Mouse (Mus musculus) heart, embryonic 11.5 days (tissue): ENCODE results near the gene Wtap. TPM values are rescaled to one million over a fixed set of nuclear protein-coding genes. Genes with fewer than 3 reads are reported as not detected.
"Not testable (repeated sequence)": the region's sequence is repeated elsewhere in the genome, so short reads cannot be mapped to it uniquely, and the experiment has no call there.

Experiments used
- ATAC-seq: fragments of 200-750 bp; cut with Nextera tagmentation; replicated peaks from 2 replicates; pipeline ENCODE4 v1.8.0; 2017; ENCODE audit warnings: moderate library complexity; ENCODE audit not compliant: insufficient number of reproducible peaks, low FRiP score, low TSS enrichment
- H3K27ac ChIP-seq: fragments of 300-500 bp; sonication (generic); 2 replicates; pipeline ENCODE4 v1.5.1; 2014; ENCODE audit warnings: mild to moderate bottlenecking, low read depth, low read length
- H3K27me3 ChIP-seq: fragments of 300-500 bp; sonication (generic); 2 replicates; pipeline ENCODE4 v1.6.1; 2014; ENCODE audit warnings: mild to moderate bottlenecking, low read length, mixed read lengths; ENCODE audit not compliant: control insufficient read depth, insufficient read depth
- H3K36me3 ChIP-seq: fragments of 300-500 bp; sonication (generic); 2 replicates; pipeline ENCODE4 v1.6.1; 2014; ENCODE audit warnings: mild to moderate bottlenecking, low read length, moderate library complexity, mixed read lengths; ENCODE audit not compliant: control insufficient read depth, insufficient read depth
- H3K4me1 ChIP-seq: fragments of 300-500 bp; sonication (generic); 2 replicates; pipeline ENCODE4 v1.6.1; 2014; ENCODE audit warnings: low read length; ENCODE audit not compliant: control insufficient read depth, insufficient read depth
- H3K4me2 ChIP-seq: fragments of 300-500 bp; sonication (generic); 2 replicates; pipeline ENCODE4 v1.6.1; 2014; ENCODE audit warnings: mild to moderate bottlenecking, moderate library complexity
- H3K4me3 ChIP-seq: fragments of 300-500 bp; sonication (generic); 2 replicates; pipeline ENCODE4 v1.5.1; 2014; ENCODE audit warnings: low read depth, low read length
- H3K9ac ChIP-seq: fragments of 300-500 bp; sonication (generic); 2 replicates; pipeline ENCODE4 v1.6.1; 2014; ENCODE audit warnings: mild to moderate bottlenecking, low read depth, low read length, moderate library complexity
- H3K9me3 ChIP-seq: fragments of 300-500 bp; sonication (generic); replicated peaks from 2 replicates; pipeline ENCODE4 v1.6.1; 2016; ENCODE audit warnings: low read length; ENCODE audit not compliant: control insufficient read depth
- WGBS: fragments of 180-500 bp; shearing (Covaris S2); extraction: QIAGEN DNeasy Blood & Tissue Kit; methylation state at CpG from one replicate; pipeline ENCODE4 v1.1.7; 2014; ENCODE audit not compliant: insufficient replicate concordance; 5-methylcytosine and 5-hydroxymethylcytosine counted together
- polyA plus RNA-seq: library from polyadenylated mRNA; unstranded; fragments of >200 nt; fragmentation: Nextera tagmentation; extraction: Ambion mirVana; gene quantifications from 2 replicates; pipeline ENCODE4 v1.2.1, GENCODE M21; 2014

Wtap gene
- polyA plus RNA-seq, 1 experiment from 2014 or later = 88.8 TPM

DNA sequence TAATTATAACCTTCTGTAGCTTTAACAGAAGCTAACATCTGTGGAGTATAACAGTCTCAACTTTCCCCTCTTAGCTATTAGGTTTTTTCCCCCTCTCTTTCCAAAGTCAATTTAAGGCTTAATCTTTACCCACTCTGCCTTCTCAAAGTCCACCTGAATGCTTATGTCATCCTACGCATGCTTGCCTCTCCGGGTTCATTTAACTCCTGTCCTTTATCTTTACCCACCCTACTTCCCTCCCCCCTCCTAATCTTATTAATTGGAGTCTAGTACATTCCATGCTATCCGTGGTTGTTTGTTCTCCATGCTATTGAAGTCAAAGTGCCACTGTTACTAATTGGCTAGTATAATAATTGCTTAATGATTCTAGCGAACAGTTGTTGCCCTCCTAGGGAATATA lies 58.2 kb downstream of the Wtap start:
- Histone ChIP-seq H3K4me3 (no peak overlapping the region), H3K36me3 (no peaks in the 10 kb centered on the region), H3K27ac (no peak overlapping the region), H3K9me3 (no peaks in the 10 kb centered on the region), H3K4me1 (peaks cover 3% of the 10 kb centered on the region), H3K4me2 (no peak overlapping the region), H3K27me3 (no peaks in the 10 kb centered on the region), H3K9ac (no peak overlapping the region)
- 64% methylated on average over 4 of the region's 4 CpGs for WGBS
- no peak for ATAC-seq

- H3K36me3 ChIP-seq, H3K27ac ChIP-seq, H3K27me3 ChIP-seq, H3K4me2 ChIP-seq, H3K9me3 ChIP-seq, ATAC-seq, H3K9ac ChIP-seq, H3K4me1 ChIP-seq, H3K4me3 ChIP-seq: not testable (repeated sequence)
- 89% methylated on average over 5 of the region's 5 CpGs for WGBS
Measured at GRCm38 (mm10) chr17:12931576-12931975, 62.4 kb downstream of the Wtap start.

DNA sequence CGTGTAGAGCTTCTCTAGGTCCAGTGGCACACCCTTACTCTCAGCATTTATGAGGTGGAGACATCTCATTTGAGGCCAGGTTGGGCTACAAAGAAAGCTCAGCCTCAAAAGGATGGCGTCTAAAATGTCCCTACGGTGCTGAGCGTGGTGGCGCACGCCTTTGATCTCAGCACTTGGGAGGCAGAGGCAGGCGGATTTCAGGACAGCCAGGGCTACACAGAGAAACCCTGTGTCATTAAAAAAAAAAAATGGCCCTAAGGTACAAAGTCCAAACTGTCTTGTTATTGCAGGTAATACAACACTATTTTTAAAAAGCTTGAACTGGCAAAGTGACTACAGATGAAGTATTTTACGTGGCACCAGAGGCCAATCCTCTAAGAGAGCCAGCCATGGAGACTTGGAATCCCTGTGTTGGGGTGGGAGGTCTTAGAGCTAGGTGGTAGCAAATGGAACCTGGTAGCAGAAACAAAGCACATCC lies 68.2 kb downstream of the Wtap start:
- Histone ChIP-seq H3K9ac (no peak overlapping the region), H3K4me2 (no peak overlapping the region), H3K27ac (no peak overlapping the region), H3K4me3 (no peak overlapping the region), H3K9me3 (no peaks in the 10 kb centered on the region), H3K36me3 (peaks cover 39% of the 10 kb centered on the region), H3K4me1 (no peaks in the 10 kb centered on the region), H3K27me3 (no peaks in the 10 kb centered on the region)
- no peak for ATAC-seq
- WGBS = 86% methylated on average over 8 of the region's 8 CpGs

- Histone ChIP-seq H3K4me1 (no peaks in the 10 kb centered on the region), H3K27ac (no peak overlapping the region), H3K36me3 (peaks cover 46% of the 10 kb centered on the region), H3K4me3 (no peak overlapping the region), H3K27me3 (no peaks in the 10 kb centered on the region), H3K9me3 (no peaks in the 10 kb centered on the region), H3K9ac (no peak overlapping the region), H3K4me2 (no peak overlapping the region)
- ATAC-seq = no peak
- WGBS = 89% methylated on average over 3 of the region's 3 CpGs
Measured at GRCm38 (mm10) chr17:12925001-12925400, 69.0 kb downstream of the Wtap start.

DNA sequence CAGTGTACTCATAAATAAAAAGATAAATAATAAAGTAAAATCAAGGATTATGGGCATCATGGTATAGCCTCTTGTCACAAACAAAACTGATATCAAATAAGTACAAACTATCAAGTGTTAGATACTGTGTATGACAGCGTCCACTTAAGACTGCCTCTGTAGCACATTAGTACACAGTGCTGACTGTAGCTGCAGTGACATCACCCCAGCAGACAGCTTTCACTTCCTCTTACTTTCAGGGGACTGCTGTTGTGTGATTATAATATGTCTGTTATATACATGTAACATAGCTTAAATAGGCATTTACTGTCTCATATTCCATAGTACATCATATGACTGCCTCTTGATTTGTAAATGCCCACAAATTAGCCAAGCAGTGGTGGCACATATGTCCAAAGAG lies 72.9 kb downstream of the Wtap start:
- no peak overlapping the region for H3K4me3 ChIP-seq
- H3K9ac ChIP-seq = no peak overlapping the region
- no peaks in the 10 kb centered on the region for H3K27me3 ChIP-seq
- H3K27ac ChIP-seq = no peak overlapping the region
- H3K9me3 ChIP-seq = no peaks in the 10 kb centered on the region
- H3K4me1 ChIP-seq = no peaks in the 10 kb centered on the region
- peaks cover 54% of the 10 kb centered on the region for H3K36me3 ChIP-seq
- no peak for ATAC-seq
- H3K4me2 ChIP-seq = no peak overlapping the region
- 89% methylated on average over 1 of the region's 1 CpGs for WGBS

Other genes starting within 250 kb of the Wtap start
- gene Igf2r, start 224.5 kb downstream of the Wtap start, polyA plus RNA-seq = 199 and 238 TPM in 2 replicates
- 0.17 and 0.54 TPM in 2 replicates for gene Mas1, start 126.0 kb downstream of the Wtap start, polyA plus RNA-seq
- gene Mrgprh, start 118.1 kb downstream of the Wtap start, polyA plus RNA-seq = 0.10 and 0.25 TPM in 2 replicates
- 1.2 and 1.7 TPM in 2 replicates for gene Pnldc1, start 83.9 kb downstream of the Wtap start, polyA plus RNA-seq
- 440 and 445 TPM in 2 replicates for gene Tcp1, start 78.5 kb downstream of the Wtap start, polyA plus RNA-seq
- gene Mrpl18, start 77.8 kb downstream of the Wtap start, polyA plus RNA-seq = 196 and 205 TPM in 2 replicates
- 0.13 and 0.70 TPM in 2 replicates for gene Acat3, start 53.6 kb downstream of the Wtap start, polyA plus RNA-seq
- 38.3 and 56.5 TPM in 2 replicates for gene Acat2, start 33.4 kb downstream of the Wtap start, polyA plus RNA-seq
- 308 and 326 TPM in 2 replicates for gene Sod2, start 12.7 kb upstream of the Wtap start, polyA plus RNA-seq
- 0.19 TPM in 1 of 2 replicates, not detected in the other for gene Gpr31b, start 58.1 kb upstream of the Wtap start, polyA plus RNA-seq
- not detected in 2 replicates for gene Tcp10b, start 66.9 kb upstream of the Wtap start, polyA plus RNA-seq
- gene Unc93a, start 137.6 kb upstream of the Wtap start, polyA plus RNA-seq = not detected in 2 replicates
- gene Smok2a, start 227.0 kb upstream of the Wtap start, polyA plus RNA-seq = not detected in 2 replicates
- not detected in 2 replicates for gene Smok2b, start 236.1 kb upstream of the Wtap start, polyA plus RNA-seq